Mouse (Mus musculus): ENCODE data around the gene Slamf6. TPM values are rescaled to one million over a fixed set of nuclear protein-coding genes. Genes with fewer than 3 reads are reported as not detected.

Slamf6 gene
- total and polyA plus RNA-seq, 3 experiments: 0.01 TPM; not detected in 2

GRCm38 (mm10) chr1:171918136-171918920 lies 1.0 kb downstream of the Slamf6 start:
- Histone ChIP-seq H3K27me3 (ENCODE audit: control insufficient read depth in 1 of 2, insufficient read depth in 2 of 2, low read length in 2 of 2) (no peaks in the 10 kb centered on the region), H3K4me1 (ENCODE audit: control insufficient read depth in 1 of 2, insufficient read depth in 2 of 2, low read length in 2 of 2) (peaks cover 13 to 20% of the 10 kb centered on the region in 2 experiments), H3K79me2 (ENCODE audit: control insufficient read depth, insufficient read depth, low read length, poor library complexity) (no peaks in the 10 kb centered on the region), H3K36me3 (ENCODE audit: control insufficient read depth in 1 of 2, insufficient read depth in 2 of 2, low read length in 2 of 2) (peaks cover 0 to 20% of the 10 kb centered on the region in 2 experiments; a peak in 2 of 4 replicates), H3K4me3 (ENCODE audit: control insufficient read depth in 1 of 2, insufficient read depth in 1 of 2, low read depth in 2 of 2, low read length in 2 of 2) (peak overlapping the region; percentile 32 to 34), H3K9me3 (replicated peaks; ENCODE audit: insufficient read depth, low read length) (no peaks in the 10 kb centered on the region), H3K9ac (ENCODE audit: control insufficient read depth, low read depth, low read length, poor library complexity, severe bottlenecking) (peak overlapping the region; percentile 21), H3K27ac (ENCODE audit: control insufficient read depth, low read depth, low read length) (peak overlapping the region; percentile 11; the same call in 1 of the 2 replicates)
- no peak for TF ChIP-seq BHLHE40 (IDR thresholded peaks at IDR 0.05; ENCODE audit: borderline replicate concordance, low read depth, low read length)
- no peak for TF ChIP-seq GATA1 (IDR thresholded peaks at IDR 0.05; ENCODE audit: low read depth, low read length)
- TF ChIP-seq EP300 (IDR thresholded peaks at IDR 0.05; ENCODE audit: low read depth in 1 of 2, low read length in 2 of 2): peak in 1 of 2 experiments; percentile 18; a peak in 2 of 4 replicates
- DNase-seq (ENCODE audit: low read depth, low spot score): peak; percentile 17

- DNase-seq (ENCODE audit: low read depth, low spot score): no peak
- no peak for TF ChIP-seq TCF12 (IDR thresholded peaks at IDR 0.05; ENCODE audit: low read depth, low read length)
- TF ChIP-seq GATA1 (IDR thresholded peaks at IDR 0.05; ENCODE audit: low read depth, low read length): no peak
- TF ChIP-seq TAL1 (IDR thresholded peaks at IDR 0.05; ENCODE audit: low read length): no peak
- TF ChIP-seq GABPA (IDR thresholded peaks at IDR 0.05; ENCODE audit: low read depth, low read length): no peak
- TF ChIP-seq MYB (IDR thresholded peaks at IDR 0.05; ENCODE audit: low read depth, low read length): no peak
- TF ChIP-seq E2F4 (IDR thresholded peaks at IDR 0.05; ENCODE audit: borderline replicate concordance, low read depth, low read length): no peak
- TF ChIP-seq CTCF (IDR thresholded peaks at IDR 0.05 in 2 of 3, conservative IDR thresholded peaks at IDR 0.05 in 1 of 3; ENCODE audit: control insufficient read depth in 1 of 3, insufficient read depth in 1 of 3, low read depth in 2 of 3, low read length in 3 of 3, poor library complexity in 1 of 3, severe bottlenecking in 1 of 3): no peak
- TF ChIP-seq SMC3 (IDR thresholded peaks at IDR 0.05; ENCODE audit: low read depth, low read length): no peak
- no peak for TF ChIP-seq SIN3A (IDR thresholded peaks at IDR 0.05; ENCODE audit: low read length)
- no peak for TF ChIP-seq KAT2A (conservative IDR thresholded peaks at IDR 0.05; ENCODE audit: low read depth, low read length)
- TF ChIP-seq MAZ (IDR thresholded peaks at IDR 0.05; ENCODE audit: low read depth, low read length): no peak
- TF ChIP-seq ZNF384 (IDR thresholded peaks at IDR 0.05; ENCODE audit: low read depth, low read length): no peak
- TF ChIP-seq ZKSCAN1 (IDR thresholded peaks at IDR 0.05; ENCODE audit: low read depth, low read length): no peak
- TF ChIP-seq MXI1 (IDR thresholded peaks at IDR 0.05; ENCODE audit: low read depth, low read length): no peak
- TF ChIP-seq MAFK (IDR thresholded peaks at IDR 0.05; ENCODE audit: borderline replicate concordance, low read depth, low read length): no peak
- no peak for TF ChIP-seq HCFC1 (IDR thresholded peaks at IDR 0.05; ENCODE audit: low read depth, low read length)
- peaks cover 0 to 20% of the 10 kb centered on the region in 2 experiments; a peak in 2 of 4 replicates for H3K36me3 ChIP-seq (ENCODE audit: control insufficient read depth in 1 of 2, insufficient read depth in 2 of 2, low read length in 2 of 2)
- no peaks in the 10 kb centered on the region for H3K27me3 ChIP-seq (ENCODE audit: control insufficient read depth in 1 of 2, insufficient read depth in 2 of 2, low read length in 2 of 2)
- no peaks in the 10 kb centered on the region for H3K79me2 ChIP-seq (ENCODE audit: control insufficient read depth, insufficient read depth, low read length, poor library complexity)
- no peaks in the 10 kb centered on the region for H3K9me3 ChIP-seq (replicated peaks; ENCODE audit: insufficient read depth, low read length)
- H3K4me3 ChIP-seq (ENCODE audit: control insufficient read depth in 1 of 2, insufficient read depth in 1 of 2, low read depth in 2 of 2, low read length in 2 of 2): no peak overlapping the region
- H3K9ac ChIP-seq (ENCODE audit: control insufficient read depth, low read depth, low read length, poor library complexity, severe bottlenecking): no peak overlapping the region
- no peak overlapping the region for H3K27ac ChIP-seq (ENCODE audit: control insufficient read depth, low read depth, low read length)
- peaks cover 13 to 20% of the 10 kb centered on the region in 2 experiments for H3K4me1 ChIP-seq (ENCODE audit: control insufficient read depth in 1 of 2, insufficient read depth in 2 of 2, low read length in 2 of 2)
Measured at GRCm38 (mm10) chr1:171919193-171919592, 1.9 kb downstream of the Slamf6 start.

Data from MEL (cell line).